Mouse (Mus musculus) urinary bladder, postnatal 10 days (tissue): ENCODE measurements around the gene Depp1.

ENCODE experiments used
- DNase-seq: peaks from one replicate; pipeline ENCODE4 v3.0.0; 2022; ENCODE audit warnings: low spot score

Depp1 gene

GRCm38 (mm10) chr6:116682317-116682716 lies 31.9 kb downstream of the Depp1 start:
- DNase-seq: no peak

- DNase-seq: no peak
Measured at GRCm38 (mm10) chr6:116693639-116694038, 43.2 kb downstream of the Depp1 start.

GRCm38 (mm10) chr6:116694346-116694745 lies 43.9 kb downstream of the Depp1 start:
- no peak for DNase-seq

GRCm38 (mm10) chr6:116697413-116697812 lies 47.0 kb downstream of the Depp1 start:
- DNase-seq: no peak

- DNase-seq: no peak
Measured at GRCm38 (mm10) chr6:116697896-116698425, 47.6 kb downstream of the Depp1 start.

- no peak for DNase-seq
Measured at GRCm38 (mm10) chr6:116700821-116701220, 50.4 kb downstream of the Depp1 start.
